Mouse (Mus musculus) heart, postnatal 14 days (tissue): ENCODE measurements around the gene Zswim5. TPM values are rescaled to one million over a fixed set of nuclear protein-coding genes. Genes with fewer than 3 reads are reported as not detected.

Source experiments
- DNase-seq, 2 experiments: peaks; one replicate each; pipeline ENCODE4 v3.0.0; 2021 to 2022
- intact Hi-C: fragments of 180-260 bp; cut with DNase I; formaldehyde crosslinking; loops from one replicate; pipeline ENCODE4 v1.15.1; 2025
- total RNA-seq, 2 experiments: library from RNA; stranded (reverse); gene quantifications; 2 replicates each; pipeline ENCODE4 v1.2.3; 2021

Zswim5 gene
- total RNA-seq, 2 experiments from 2014 or later, result 1.1 to 1.6 TPM

- intact Hi-C loops, result loop anchor here (5.0 kb wide), 2 partner anchors 98 to 123 kb away; partner anchors contain the start of gene Ptch2
- no peak for DNase-seq
Observed at GRCm38 (mm10) chr4:116999513-117000154, 122.5 kb downstream of the Zswim5 start.

- intact Hi-C loops, result loop anchor here (5.0 kb wide), 2 partner anchors 95 to 120 kb away; partner anchors contain the start of gene Ptch2
- no peak for DNase-seq
Observed at GRCm38 (mm10) chr4:117001957-117002356, 124.8 kb downstream of the Zswim5 start.

- intact Hi-C loops, result loop anchor here (1.0 to 5.0 kb wide), 3 partner anchors 94 to 138 kb away; partner anchors contain the start of gene Ptch2
- peak; percentile 58 to 76 for DNase-seq
Observed at GRCm38 (mm10) chr4:117002543-117003521, 125.7 kb downstream of the Zswim5 start.

- DNase-seq, result no peak
- intact Hi-C loops, result loop anchor here (5.0 kb wide), 2 partner anchors 93 to 118 kb away; partner anchors contain the start of gene Ptch2
Observed at GRCm38 (mm10) chr4:117004649-117005048, 127.5 kb downstream of the Zswim5 start.

GRCm38 (mm10) chr4:117005611-117006400, 128.6 kb downstream of the Zswim5 start:
- DNase-seq, result no peak
- intact Hi-C loops, result no loop called here

- intact Hi-C loops, result no loop called here
- no peak for DNase-seq
Observed at GRCm38 (mm10) chr4:117007058-117007457, 129.9 kb downstream of the Zswim5 start.

GRCm38 (mm10) chr4:117010231-117010630, 133.1 kb downstream of the Zswim5 start:
- intact Hi-C loops, result no loop called here
- DNase-seq, result no peak

- intact Hi-C loops, result no loop called here
- no peak for DNase-seq
Observed at GRCm38 (mm10) chr4:117013596-117013995, 136.4 kb downstream of the Zswim5 start.

- intact Hi-C loops, result loop anchor here (5.0 kb wide), 1 partner anchor 82 kb away; the partner anchor contains the start of gene Ptch2
- DNase-seq, result no peak
Observed at GRCm38 (mm10) chr4:117014901-117015415, 137.8 kb downstream of the Zswim5 start.

GRCm38 (mm10) chr4:117017738-117018137, 140.6 kb downstream of the Zswim5 start:
- no peak for DNase-seq
- intact Hi-C loops, result loop anchor here (5.0 kb wide), 1 partner anchor 80 kb away; the partner anchor contains the start of gene Ptch2

- DNase-seq, result no peak
- intact Hi-C loops, result loop anchor here (5.0 kb wide), 1 partner anchor 79 kb away; the partner anchor contains the start of gene Ptch2
Observed at GRCm38 (mm10) chr4:117018327-117018726, 141.2 kb downstream of the Zswim5 start.

GRCm38 (mm10) chr4:117019206-117020134, 142.3 kb downstream of the Zswim5 start, which contains the start of gene Eif2b3:
Gene Eif2b3 (plus strand): TSS chr4:117019402.
- intact Hi-C loops, result loop anchor here (5.0 kb wide), 1 partner anchor 78 kb away; the partner anchor contains the start of gene Ptch2
- DNase-seq, result peak; percentile 90 to 92

GRCm38 (mm10) chr4:117023469-117023868, 146.3 kb downstream of the Zswim5 start:
- DNase-seq, result no peak
- intact Hi-C loops, result no loop called here

GRCm38 (mm10) chr4:117031105-117031504, 153.9 kb downstream of the Zswim5 start:
- intact Hi-C loops, result no loop called here
- DNase-seq, result no peak
